Mouse (Mus musculus): ENCODE data around the gene Dusp15.
A peak's percentile ranks its signal among the peaks of the same experiment; 100 is the strongest.

The Dusp15 gene

DNA sequence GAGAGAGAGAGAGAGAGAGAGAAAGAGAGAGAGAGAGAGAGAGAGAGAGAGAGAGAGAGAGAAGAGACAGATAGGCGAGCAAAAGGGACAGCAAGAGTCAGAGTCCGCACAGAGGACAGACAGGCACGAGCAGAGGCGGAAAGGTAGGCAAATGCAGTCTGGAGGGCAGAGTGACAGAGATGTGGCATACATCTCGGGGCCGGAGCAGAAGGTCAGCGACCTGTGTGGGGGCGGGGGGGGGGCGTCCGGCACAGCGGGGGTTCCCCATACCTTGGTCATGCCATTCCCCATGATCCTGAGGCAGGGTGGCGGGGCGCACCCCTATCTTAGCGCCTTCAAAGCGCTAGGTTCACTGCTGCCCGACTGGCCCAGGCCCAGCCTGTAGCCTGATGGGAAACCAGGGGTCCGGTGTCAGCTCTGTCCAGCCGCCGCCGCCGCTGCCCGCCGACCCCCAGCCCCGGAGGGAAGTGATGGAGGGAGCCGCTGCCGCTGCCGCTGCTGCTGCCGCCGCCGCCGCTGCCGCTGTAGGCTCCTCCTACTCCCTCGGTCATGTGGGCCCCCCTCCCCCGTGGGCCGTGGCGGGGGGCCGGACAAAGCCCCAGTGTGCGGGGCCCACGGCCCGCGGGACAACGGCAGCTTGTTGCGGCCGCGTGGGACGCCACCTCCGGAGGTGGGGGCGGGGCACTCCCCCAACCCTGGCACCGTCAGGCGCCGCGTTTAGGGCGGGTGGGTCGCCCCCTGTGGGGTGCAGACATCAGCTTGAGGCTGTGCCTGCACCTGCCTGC lies at the start of gene Dusp15:
Dusp15 (minus strand) TSS at position 634 of the 785 bp plus-strand sequence.
- DNase-seq, result no peak

DNA sequence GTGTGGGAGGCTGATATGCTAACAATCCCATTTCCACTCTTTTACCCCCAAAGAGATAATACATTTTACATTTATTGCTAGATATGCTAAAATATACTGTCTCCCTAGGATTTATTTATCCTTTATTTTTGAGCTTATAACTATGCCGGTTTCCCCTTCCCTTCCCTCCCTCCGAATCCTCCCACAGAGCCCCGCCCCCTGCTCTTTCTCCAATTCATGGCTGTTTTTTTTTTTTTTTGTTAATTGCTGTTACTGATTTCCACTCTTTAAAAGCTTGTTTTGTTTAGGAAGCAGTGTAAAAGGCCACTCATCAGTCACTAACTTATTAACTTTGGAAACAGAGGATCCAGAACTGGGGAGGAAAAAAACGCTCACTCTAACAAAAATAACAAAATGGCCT lies 45.5 kb upstream of the Dusp15 start:
- peak; percentile 24 for DNase-seq

DNA sequence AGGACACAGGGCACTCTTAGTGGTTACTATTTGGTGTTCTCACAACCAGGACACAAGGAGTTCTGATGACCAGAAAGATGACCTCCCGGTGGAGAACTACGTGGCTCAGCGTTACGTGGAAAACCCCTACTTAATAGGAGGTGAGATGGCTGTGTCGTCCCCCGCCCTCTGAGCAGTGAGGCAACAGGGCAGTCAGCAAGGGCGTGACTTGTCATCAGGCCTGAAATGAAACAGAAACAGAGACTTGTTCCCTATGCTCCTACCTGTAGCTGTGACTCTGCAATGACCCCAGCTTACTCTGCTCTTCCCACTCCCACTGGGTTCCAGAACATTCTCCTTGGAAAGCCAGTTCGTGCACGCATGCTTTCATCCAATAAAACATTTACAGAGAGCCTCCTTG lies 40.0 kb upstream of the Dusp15 start:
- DNase-seq, result peak; percentile 40

DNA sequence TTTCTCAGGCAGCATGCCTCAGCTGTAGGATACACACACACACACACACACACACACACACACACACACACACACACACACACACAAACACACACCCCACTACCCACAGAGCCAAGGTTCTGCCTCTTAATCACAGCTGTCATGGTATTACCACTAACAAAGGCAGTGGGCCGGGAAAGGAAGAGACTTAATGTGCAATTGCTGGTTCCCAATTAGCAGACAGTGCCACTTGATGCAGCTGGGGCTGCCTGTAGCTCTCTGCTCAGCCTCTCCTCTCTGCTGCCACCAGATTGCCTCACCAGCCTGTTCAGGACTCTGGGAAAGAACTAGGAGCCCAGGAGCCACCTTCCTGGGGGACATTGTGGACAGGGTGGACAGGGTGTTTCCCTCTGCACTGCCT lies 34.1 kb upstream of the Dusp15 start:
- DNase-seq, result no peak

DNA sequence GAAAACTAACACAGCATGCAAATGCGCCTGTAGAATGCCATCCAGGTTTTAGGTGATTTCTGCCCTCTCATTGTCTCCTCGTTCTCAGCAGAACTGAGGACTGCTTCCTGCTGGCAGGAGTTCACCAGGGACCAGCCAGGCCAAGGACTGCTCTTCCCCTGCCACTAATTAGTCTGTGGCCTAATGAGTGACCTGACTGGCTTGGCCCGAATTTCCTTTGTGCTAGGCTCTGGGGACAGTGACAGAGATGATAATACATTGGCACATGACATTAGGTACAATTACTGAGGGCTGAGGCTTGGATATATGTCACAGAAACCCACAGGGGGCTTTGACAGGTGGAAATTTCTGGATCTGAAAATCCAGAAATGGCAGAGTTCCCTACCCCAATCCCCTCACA lies 25.5 kb upstream of the Dusp15 start:
- DNase-seq, result no peak

DNA sequence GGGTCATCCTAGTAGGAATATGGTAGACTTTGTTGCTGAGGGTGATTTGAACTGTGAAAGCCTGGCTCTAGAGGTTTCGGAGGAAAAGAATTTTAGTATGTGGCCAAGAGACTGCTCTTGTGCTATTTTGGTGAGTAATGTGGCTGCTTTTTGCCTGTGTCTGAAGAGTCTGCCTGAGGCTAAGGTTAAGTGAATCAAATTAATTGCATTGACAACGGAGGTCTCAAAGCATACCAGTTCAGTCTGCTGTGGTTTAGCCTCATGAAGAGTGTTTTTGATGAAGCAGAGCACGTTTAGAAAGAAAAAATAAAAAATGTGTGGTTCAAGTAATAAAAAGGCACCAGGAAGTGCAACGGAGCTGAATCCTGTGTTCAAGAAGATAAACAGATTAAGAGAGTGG lies 14.1 kb upstream of the Dusp15 start:
- DNase-seq, result no peak

DNA sequence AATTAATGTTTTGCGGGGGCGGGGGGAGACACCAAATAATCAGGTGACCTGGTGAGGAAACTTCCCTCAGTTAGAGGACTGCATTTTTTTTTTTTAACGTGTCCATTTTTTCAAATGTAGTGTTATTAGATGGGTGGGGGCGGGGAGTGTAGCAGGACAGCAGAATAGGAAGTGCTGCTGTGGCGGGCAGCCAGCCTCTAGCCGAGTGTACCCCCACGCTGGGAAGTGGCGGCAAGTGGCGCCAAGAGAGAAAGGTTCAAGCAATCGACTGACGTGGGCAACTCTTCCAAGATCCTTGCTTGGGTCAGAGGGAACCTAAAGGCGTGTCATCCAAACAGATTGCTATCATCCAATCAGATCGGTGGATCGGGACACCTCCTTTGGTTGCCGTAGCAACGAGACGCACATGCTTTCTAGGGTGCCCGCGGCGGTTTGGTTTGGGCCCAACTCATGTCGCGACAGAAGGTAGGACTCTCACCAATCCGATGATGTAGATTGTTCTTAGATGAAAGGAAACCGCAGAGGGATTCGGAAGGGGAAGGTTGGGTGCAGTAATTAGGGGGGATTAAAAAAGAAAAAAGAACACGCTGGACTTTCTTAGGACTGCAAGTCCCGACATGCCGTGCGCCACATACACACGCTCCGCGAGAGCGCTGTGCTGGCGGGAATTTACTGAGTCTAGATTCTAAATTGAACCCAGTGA lies 10.7 kb upstream of the Dusp15 start, which contains the start of gene Ttll9:
Ttll9 (plus strand) TSS at position 395 of the 703 bp plus-strand sequence.
- DNase-seq, result peak; percentile 90

DNA sequence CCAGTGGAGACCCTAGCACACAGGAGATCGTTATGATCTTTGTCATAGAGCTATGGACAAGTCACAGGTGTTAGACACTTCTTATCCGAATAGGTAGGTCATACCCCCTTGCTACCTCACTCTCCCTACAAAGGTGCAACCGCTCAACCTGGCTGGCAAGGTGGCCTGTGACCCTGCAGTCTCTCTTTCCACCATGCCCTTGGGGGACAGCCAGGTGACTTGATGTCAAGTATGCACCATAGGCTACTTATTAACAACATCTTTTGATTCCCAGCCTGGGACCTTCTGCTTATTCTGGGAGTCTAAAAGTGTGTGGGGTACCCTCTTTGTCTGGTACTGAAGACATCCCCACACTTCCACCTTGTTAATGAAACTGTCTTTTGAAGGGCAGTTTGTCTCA lies 6.6 kb upstream of the Dusp15 start:
- peak; percentile 43 for DNase-seq

DNA sequence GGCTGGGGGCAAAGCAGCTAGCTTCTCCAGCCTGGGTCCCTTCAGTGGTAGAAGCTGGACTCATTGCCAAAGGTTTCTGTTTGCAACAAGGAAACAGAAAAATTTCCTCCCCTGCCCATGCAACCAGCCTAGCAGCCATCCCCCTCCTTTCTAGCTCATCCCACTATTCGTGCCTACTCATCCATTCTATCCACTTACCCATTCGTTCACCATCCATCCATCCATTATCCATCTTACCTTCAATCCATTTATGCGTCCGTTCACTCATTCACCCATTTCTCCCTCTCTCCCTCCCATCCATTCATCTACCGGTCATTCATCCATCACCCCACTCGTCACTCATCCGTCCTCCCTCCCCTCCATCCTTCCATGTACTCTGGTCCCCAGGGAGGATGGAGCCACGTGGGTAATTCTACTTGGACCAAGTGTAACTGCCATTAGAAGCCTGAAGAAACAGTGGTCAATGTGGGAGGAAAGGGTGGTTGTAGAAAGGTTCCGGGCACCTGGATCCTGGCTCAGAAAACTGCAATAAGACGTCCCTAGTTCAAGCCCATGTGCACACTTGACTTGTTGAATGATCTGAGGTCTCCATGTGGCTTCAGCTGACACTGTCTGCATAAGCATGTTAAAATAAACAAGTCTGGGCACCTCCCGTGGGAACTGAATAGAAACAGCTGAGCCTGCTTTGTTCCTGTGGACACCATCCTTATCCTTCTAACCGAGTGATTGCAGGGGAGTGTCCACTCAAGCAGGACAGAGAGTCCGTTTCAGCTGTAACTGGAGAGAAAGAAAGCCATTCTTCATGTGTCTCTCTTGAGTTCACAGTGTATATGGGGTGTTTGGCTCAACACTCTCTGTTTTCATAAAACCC lies 587 bp upstream of the Dusp15 start:
- DNase-seq, result no peak

DNA sequence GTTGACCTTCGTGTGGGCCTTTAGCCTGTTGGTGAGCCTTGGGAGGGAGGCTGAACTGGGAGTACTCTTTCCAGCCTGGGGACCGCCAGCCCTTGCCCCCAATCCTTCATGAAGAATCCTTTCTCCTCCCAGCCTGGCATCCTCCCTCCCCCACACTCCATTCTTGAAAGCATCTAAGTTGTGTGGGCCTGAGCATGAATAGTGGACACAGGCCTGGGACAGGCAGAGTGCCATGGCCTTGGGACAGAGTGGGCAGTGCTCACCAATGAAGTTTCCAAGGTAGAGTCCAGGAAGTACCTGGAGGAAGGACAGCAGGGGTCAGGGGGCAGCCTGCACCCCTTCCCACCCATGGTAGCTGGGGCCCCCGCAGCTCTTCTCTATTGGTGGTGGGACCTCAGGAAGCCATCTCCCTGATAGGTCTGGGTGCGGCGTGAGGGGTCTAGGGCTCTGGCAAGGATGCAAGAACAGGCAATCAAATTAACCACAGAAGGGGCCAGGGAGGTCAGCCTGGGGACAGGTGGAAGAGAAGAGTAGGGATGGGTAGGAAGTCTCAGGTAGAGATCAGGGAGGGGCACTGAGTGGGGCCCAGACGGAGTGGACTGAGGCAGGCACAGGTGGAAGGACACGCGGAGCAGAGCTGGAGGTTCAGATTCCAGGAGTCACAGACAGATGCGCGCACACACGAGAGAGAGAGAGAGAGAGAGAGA lies 987 bp downstream of the Dusp15 start:
- no peak for DNase-seq

DNA sequence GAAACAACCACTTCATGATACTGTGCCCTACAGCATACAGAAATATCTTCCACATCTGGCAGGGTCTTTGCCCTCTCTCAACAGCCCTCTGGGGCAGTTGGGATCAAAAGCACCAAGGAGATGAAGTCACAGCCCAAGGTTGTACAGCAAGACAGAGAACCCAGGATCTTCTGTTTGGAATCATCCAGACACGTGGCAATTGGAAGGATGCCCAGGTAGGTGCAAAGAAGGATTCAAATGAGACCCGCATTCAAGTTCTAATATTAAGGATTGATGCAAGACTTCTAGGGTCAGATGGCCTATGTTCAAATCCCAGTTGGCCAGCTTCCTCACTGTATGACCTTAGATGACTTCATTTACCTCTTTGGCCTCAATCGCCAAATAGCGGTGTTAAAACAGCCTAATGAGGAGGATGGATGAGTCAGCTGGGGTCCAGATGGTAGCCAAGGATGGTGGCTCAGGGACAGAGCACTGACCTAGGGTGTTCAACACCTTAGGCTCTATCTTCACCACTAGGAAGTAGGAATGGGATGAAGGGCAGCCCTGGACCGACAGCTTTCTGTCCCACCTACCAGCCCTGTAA lies 3.0 kb downstream of the Dusp15 start:
- no peak for DNase-seq

DNA sequence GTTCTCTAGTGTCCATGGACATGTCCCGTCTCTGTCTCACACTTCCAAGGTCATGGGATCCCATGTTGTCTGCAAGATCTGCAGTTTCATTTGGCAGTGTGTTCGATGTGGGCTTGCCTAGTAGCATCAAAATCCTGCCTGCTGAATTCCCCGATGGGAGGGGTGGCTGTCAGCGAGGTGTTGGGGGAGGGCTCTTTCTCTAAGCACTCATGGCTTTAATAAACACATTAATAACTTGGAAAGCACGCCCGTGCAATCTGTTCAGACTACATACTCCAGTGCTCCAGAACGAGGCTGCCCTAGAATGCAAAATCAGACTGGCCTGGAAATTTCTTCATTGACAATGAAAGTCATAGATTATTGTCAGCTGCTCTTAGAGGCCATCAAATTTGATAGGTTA lies 4.4 kb downstream of the Dusp15 start:
- DNase-seq, result no peak

DNA sequence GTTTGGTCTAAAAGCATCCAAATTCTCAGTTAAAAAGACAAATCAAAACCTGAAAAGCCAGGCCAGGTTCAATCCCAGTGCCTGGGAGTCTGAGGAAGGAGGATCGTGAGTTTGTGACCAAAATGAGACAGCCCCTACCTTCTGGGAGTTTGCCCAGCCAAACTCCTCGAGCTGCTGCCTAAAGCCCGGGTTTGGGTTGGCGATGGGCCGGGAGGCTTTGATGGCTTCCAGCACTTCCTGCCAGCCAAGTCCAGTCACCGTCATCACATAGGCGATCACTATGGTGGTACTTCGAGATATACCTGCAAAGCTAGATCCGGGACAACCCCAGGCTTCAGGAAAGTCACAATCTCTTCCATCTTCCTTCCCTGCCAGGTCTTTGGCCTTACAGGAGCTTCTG lies 7.5 kb downstream of the Dusp15 start:
- no peak for DNase-seq

DNA sequence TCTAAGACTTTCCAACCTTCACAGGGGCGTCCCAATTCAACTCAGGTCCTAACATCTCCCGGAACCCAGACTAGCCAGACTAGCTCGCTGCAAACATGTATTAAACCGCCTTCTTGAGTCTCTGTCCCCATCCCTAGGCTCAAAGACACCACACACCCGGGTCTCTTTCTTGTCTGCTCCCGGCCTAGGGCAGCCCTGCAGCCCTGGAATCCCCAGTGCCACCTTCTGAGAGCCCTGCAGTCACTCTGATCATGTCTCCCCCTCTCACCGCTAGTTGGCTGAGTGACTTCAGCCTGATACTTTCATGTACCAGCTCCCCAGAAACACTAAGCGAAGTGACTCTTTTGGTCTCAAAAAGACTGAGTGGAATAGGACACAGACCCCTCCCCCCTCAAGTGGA lies 7.9 kb downstream of the Dusp15 start:
- no peak for DNase-seq

DNA sequence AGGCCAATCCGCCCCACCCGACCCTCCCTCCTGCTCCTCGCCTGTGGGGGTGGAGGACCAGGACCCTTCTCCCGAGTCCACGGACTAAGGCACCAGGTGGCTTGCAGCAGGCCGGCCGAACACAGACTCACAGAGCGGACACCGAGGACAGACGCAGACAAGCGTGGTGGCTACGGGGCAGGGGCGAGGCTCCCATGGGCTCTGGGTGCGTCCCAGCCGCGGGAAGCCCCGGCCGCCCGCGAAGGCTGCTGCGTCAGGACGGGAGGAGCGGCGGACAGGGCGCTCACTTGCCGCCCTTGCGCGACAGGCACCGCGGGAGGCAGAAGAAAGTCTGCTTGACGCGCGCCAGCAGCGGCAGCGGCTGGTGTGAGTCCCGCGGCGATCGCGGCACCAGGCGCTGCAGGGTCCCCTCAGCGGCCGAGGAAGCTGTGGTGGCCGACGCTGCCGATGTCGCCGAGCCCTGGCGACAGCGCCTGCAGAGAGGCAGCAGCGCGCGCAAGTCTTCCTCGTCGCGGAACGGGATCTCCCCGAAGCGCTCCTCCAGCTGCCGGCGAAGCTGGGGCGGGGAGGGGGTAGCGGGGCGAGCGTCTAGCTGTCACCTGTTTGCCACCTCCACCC lies 8.5 kb downstream of the Dusp15 start:
- no peak for DNase-seq

DNA sequence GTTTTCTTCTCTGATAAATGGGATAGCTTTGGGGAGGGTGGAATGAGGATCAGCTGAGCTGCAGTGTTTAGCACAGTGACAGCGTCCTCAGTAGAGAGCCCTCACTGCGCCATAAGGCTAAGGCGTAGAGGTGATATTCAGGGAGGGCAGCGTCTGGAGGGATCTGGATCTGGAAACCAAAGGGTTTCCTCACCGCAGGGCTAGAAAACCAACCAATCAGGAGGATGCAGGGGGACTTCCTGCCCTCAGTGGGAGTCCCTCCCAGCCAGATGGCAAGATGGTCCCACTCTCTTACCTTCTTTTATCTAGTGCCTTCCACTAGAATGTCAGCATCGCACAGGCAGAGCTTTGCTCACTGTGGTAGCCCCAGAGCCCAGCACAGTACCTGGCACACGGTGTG lies 9.7 kb downstream of the Dusp15 start:
- no peak for DNase-seq

DNA sequence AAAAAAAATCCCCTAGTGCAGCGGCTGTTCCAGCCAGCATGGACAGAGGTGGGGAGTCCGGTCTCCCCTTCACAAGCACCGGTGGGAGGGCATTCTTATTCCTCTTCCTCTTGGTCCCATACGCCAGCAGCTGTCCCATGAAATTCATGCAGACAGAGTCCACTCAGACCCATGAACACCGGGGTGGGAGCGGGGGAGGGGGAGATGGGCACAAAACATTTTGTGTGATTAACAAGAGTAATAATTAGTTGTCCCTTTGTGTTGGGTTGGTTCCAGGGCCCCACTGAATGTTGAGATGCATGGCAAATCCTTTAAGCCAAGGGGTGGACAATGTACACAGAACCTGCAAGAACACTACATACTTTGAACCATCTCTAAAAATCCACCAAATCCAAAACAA lies 10.4 kb downstream of the Dusp15 start:
- DNase-seq, result no peak

DNA sequence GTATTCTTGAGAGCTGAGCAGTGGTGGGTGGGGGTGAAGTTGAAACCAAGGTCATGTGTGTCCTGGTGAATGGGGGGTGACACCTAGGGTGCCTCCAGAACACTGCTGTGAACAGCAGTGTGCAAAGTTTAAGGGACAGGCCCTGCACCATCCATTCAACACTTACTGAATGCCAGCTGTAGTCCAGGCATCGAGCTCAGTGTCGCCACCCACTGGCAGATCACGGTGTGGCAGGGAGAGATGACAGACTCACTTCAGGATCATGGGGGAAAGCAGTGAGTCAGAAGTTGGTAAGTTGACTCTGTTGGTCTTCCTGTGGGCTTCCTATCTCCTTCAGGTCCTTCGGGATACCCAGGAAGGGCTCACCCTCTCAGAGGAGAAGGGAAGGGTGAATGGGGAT lies 11.7 kb downstream of the Dusp15 start:
- DNase-seq, result peak; percentile 57

DNA sequence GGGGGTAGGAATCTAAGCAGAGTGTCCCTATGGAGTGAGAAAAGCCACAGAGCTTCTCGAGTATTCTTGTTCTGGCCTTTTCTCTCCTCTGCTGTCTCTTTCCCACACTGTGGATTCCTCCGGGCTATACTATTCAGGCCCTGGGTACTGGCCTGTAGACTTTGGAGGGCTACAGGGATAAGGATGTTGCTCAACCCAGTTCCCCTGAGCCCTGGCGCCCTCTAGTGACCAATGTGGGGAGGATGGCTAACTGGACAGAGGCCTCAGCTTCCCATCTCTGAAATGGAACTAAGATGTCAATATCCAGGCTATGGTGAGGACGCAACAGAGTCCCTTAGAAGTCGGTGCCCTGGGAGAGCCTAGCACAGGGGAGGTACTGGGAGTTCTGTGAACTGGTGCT lies 17.9 kb downstream of the Dusp15 start:
- DNase-seq, result peak; percentile 47

DNA sequence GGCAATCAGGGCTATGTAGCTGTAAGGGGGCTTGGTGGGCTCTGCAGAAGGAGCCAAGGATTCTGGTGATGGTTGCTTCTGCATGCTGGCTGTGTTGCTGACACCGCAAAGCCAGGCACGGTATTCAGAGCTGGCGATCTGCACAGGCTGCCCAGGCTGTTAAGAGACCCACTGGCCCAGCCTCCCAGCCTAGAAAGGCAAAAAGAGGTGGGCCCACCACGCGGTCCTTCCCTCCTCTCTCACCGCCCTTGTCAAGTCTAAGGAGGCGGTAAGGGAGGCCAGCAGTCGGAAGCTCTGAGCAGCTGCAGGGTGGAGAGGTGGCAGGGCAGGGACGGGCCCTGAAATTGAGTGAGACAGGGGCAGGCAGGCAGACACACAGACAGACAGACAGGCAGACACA lies 18.4 kb downstream of the Dusp15 start, which contains the start of gene Foxs1:
Foxs1 (minus strand) TSS at position 161 of the 400 bp plus-strand sequence.
- peak; percentile 32 for DNase-seq

DNA sequence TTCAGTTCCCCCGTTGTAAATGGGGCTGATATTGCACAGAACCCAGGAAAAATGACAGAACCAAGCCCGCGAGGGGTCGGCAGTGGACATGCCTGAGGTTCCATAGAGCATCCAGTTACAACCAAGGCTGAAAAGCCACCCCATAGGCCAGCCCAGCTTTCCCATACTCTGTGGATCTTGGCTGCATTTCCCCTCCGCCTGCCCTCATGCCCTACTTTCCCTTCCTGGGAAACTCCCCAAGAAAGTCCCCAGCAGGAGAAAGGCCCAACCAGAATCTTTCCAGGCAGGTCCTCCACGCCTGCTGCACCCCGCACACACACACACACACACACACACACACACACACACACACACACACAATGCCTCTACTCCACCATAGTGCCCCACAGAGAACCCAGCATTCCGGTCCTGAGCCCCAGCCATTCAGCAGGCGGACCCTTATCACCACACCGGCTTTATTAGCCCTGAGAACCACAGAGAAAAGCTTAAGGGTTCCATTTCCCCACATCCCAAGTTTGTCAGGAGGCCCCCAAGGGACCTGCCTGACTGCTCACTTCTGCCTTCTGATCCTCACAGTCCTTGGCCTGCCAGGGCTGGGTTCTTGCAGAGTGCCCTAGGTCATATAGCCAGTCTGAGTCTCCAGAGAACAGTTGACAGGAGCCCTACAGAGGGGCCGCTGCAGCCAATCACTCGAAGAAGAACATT lies 19.9 kb downstream of the Dusp15 start:
- DNase-seq, result no peak
